Comparison of ENCODE assay signal across 18 mouse cellular contexts in genomic region chr14:61611766-61612165, GRCm38 (mm10). TPM values are rescaled to one million over a fixed set of nuclear protein-coding genes. Genes with fewer than 3 reads are reported as not detected.
"Had no signal": no experiment of that assay in that cellular context is flagged by ENCODE, and none has a peak within 500 bp of the region (broad histone marks: within the 10 kb centered on the region; RNA-seq: fewer than 3 reads in every experiment).

No protein-coding gene starts in this region.

- H3K4me3 ChIP-seq: limb, embryonic 13.5 days; liver, embryonic 12.5 days; midbrain, embryonic 10.5 days; myocyte; neural tube, embryonic 15.5 days had no signal

- H3K27me3 ChIP-seq: limb, embryonic 13.5 days; liver, embryonic 12.5 days; neural tube, embryonic 15.5 days had no signal

- ATAC-seq: hindbrain, postnatal 0 days; liver, embryonic 12.5 days had no signal

- H3K9me3 ChIP-seq: limb, embryonic 13.5 days; liver, embryonic 12.5 days; midbrain, embryonic 10.5 days; neural tube, embryonic 15.5 days had no signal

- DNase-seq: layer of hippocampus, adult 9-11 months; layer of hippocampus, postnatal 36 days; left cerebral cortex, postnatal 4 days; lung, embryonic 14.5 days; lung, postnatal 10 days; lung, postnatal 4 days; midbrain, embryonic 14.5 days; right cerebral cortex, adult 18-20 months; right cerebral cortex, postnatal 25 days; thymus, postnatal 4 days had no signal

- H3K27ac ChIP-seq: hindbrain, postnatal 0 days; limb, embryonic 13.5 days; liver, embryonic 12.5 days; midbrain, embryonic 10.5 days; neural tube, embryonic 15.5 days had no signal

- H3K4me2 ChIP-seq: limb, embryonic 13.5 days; liver, embryonic 12.5 days; lung, embryonic 14.5 days; neural tube, embryonic 15.5 days had no signal

- H3K9ac ChIP-seq: limb, embryonic 13.5 days; liver, embryonic 12.5 days; lung, embryonic 14.5 days; neural tube, embryonic 15.5 days had no signal

- H3K4me1 ChIP-seq: limb, embryonic 13.5 days; midbrain, embryonic 10.5 days; neural tube, embryonic 15.5 days had no signal

RNA-seq across cellular contexts. Expression of gene Kcnrg, which starts 4.5 kb away (rescaled TPM):
- polyA plus RNA-seq: large intestine, adult 2 months; small intestine, adult 2 months had no signal
